ENCODE assay signal across 10 mouse cellular contexts in the genomic region with DNA sequence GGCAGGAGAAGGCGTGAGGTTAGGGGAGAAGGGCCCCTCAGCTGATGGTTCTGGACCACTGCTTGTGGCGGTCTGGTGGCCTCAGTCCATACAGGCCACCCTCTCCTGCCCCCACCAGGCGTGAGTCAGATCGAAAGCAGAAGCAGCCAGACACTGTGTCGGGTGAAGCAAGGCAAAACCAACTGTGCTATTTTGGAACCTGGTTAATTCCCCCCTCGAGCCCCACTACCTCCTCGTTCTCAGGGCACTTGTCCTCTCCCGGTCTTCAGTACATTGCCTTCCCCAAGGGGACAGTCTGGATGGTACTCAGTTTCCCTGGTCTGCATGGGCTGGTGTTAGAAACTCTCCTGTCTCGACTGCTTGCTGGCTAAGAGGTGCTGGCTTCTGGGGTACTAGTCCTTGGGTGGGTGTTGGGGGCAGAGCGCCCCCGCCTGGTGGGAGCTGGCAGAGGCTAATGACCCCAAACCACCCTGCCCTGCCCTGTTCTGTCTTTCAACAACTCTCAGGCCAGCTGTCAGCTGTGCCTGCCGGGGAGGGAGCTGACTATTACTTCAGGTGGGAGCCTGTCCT. TPM values are rescaled to one million over a fixed set of nuclear protein-coding genes. Genes with fewer than 3 reads are reported as not detected.
DNase-seq lines count a peak whose midpoint lies in the region; ATAC-seq and TF ChIP-seq lines count a peak whose summit lies in the region.
"Had no signal": no experiment of that assay in that cellular context is flagged by ENCODE, and none has a peak within 500 bp of the region (broad histone marks: within the 10 kb centered on the region; RNA-seq: fewer than 3 reads in every experiment).

No protein-coding gene starts in this region.

- H3K27me3 ChIP-seq in liver, adult 2 months (ENCODE audit: control insufficient read depth, insufficient read depth, low read length): no peaks in the 10 kb centered on the region
- 0 out of 2 replicates have a peak, but pooled peaks cover 10% of the 10 kb centered on the region for H3K27me3 ChIP-seq in forebrain, embryonic 13.5 days

- H3K79me2 ChIP-seq in liver, adult 2 months (ENCODE audit: control insufficient read depth, insufficient read depth, low read length): peaks cover 41% of the 10 kb centered on the region

- H3K4me1 ChIP-seq in liver, adult 2 months (ENCODE audit: control insufficient read depth, insufficient read depth, low read length): 0 out of 2 replicates have a peak, but pooled peaks cover under 1% of the 10 kb centered on the region
- H3K4me1 ChIP-seq in forebrain, embryonic 13.5 days: peaks cover under 1% of the 10 kb centered on the region; the same call in 1 of the 2 replicates

- H3K9me3 ChIP-seq in forebrain, embryonic 13.5 days (replicated peaks): peaks cover 9% of the 10 kb centered on the region

- ATAC-seq in forebrain, embryonic 13.5 days: no peak
- ATAC-seq in erythroblast, adult 5-6 weeks (replicated peaks; ENCODE audit: low FRiP score, poor library complexity, severe bottlenecking): no peak

- intact Hi-C loops in gastrocnemius, postnatal 14 days (cut with DNase I; ENCODE audit: low total_unique reads): no loop called here

- peak; percentile 39 for DNase-seq in right cerebral cortex, postnatal 25 days
- no peak for DNase-seq in right cerebral cortex, postnatal 36 days (ENCODE audit: low spot score in 2 of 2)
- DNase-seq in gastrocnemius, postnatal 14 days: peak; percentile 59
- no peak for DNase-seq in liver, adult 2 months (ENCODE audit: extremely low read depth, low read depth, low spot score)
- DNase-seq in natural killer cell, adult 2 months (ENCODE audit: low spot score in 2 of 2): peak; percentile 89 to 91
- DNase-seq in frontal cortex, postnatal 10 days (ENCODE audit: low spot score in 2 of 2): no peak

- no peak overlapping the region for H3K9ac ChIP-seq in liver, adult 2 months (ENCODE audit: low read depth, low read length)
- no peak overlapping the region for H3K9ac ChIP-seq in forebrain, embryonic 13.5 days

- peak overlapping the region; percentile 29; the same call in 1 of the 2 replicates for H3K4me3 ChIP-seq in liver, adult 2 months (ENCODE audit: insufficient read depth, low read depth, low read length)
- H3K4me3 ChIP-seq in forebrain, embryonic 13.5 days: no peak overlapping the region
- H3K4me3 ChIP-seq: erythroblast, embryonic 14.5 days had no signal

- H3K36me3 ChIP-seq in liver, adult 2 months (ENCODE audit: control insufficient read depth, insufficient read depth, low read length): no peaks in the 10 kb centered on the region
- no peaks in the 10 kb centered on the region for H3K36me3 ChIP-seq in forebrain, embryonic 13.5 days (ENCODE audit: poor library complexity, severe bottlenecking)

- H3K4me2 ChIP-seq in forebrain, embryonic 13.5 days: no peak overlapping the region

- peak; percentile 46 for TF ChIP-seq CTCF in liver, adult 2 months (IDR thresholded peaks at IDR 0.05; ENCODE audit: low read depth, low read length)

- no peak for TF ChIP-seq POLR2A in liver, adult 2 months (IDR thresholded peaks at IDR 0.05; ENCODE audit: extremely low read depth, insufficient read depth, low read length)

- 71% methylated on average over 12 of the region's 12 CpGs for WGBS in liver, adult 2 months
- WGBS in forebrain, embryonic 13.5 days: 56% methylated on average over 12 of the region's 12 CpGs

- peak overlapping the region; percentile 45 for H3K27ac ChIP-seq in liver, adult 2 months (replicated peaks; ENCODE audit: insufficient read depth, low read depth, low read length)
- no peak overlapping the region for H3K27ac ChIP-seq in forebrain, embryonic 13.5 days

RNA-seq across cellular contexts. Expression of a gene that starts 32.0 kb away (rescaled TPM):
- 10 to 100 TPM; 60.0 to 66.0 TPM for total RNA-seq in gastrocnemius, postnatal 14 days (2021)
- 5.7 and 8.1 TPM in 2 replicates for total RNA-seq in liver, adult 2 months (2014; rRNA removed)
- 15.7 and 16.6 TPM in 2 replicates for polyA plus RNA-seq in liver, adult 2 months (2012; rRNA removed)
- polyA plus RNA-seq in forebrain, embryonic 13.5 days (2015; fragmentation: Nextera tagmentation; extraction: Ambion mirVana): 1.5 and 1.7 TPM in 2 replicates
- 4.6 and 6.7 TPM in 2 replicates for total RNA-seq in erythroblast, adult 5-6 weeks (2015; ENCODE audit: low replicate concordance)
- 3.8 and 9.4 TPM in 2 replicates for total RNA-seq in erythroblast, adult 5-6 weeks (2017; ENCODE audit: low replicate concordance)

RNA-seq across cellular contexts. Expression of a gene that starts 42.1 kb away (rescaled TPM):
- not detected for total RNA-seq in gastrocnemius, postnatal 14 days (2021)
- total RNA-seq in liver, adult 2 months (2014; rRNA removed): 0.20 TPM in 1 of 2 replicates, not detected in the other
- polyA plus RNA-seq in liver, adult 2 months (2012; rRNA removed): 0.26 and 0.37 TPM in 2 replicates
- polyA plus RNA-seq in forebrain, embryonic 13.5 days (2015; fragmentation: Nextera tagmentation; extraction: Ambion mirVana): not detected in 2 replicates
- total RNA-seq in erythroblast, adult 5-6 weeks (2015; ENCODE audit: low replicate concordance): not detected in 2 replicates
- not detected in 2 replicates for total RNA-seq in erythroblast, adult 5-6 weeks (2017; ENCODE audit: low replicate concordance)
- polyA plus RNA-seq: erythroblast, embryonic 14.5 days; neural tube, embryonic 14.5 days had no signal

Comparison
In these comparisons a context has a peak if more than half of its experiments do, and no peak if none do; other contexts are left out.
1. DNase-seq: peak in right cerebral cortex, postnatal 25 days (single experiment), gastrocnemius, postnatal 14 days (single experiment) and natural killer cell, adult 2 months (2 of 2); none in right cerebral cortex, postnatal 36 days (0 of 2), liver, adult 2 months (single experiment) and frontal cortex, postnatal 10 days (0 of 2).